Mouse (Mus musculus) stomach, postnatal 0 days (tissue): ENCODE measurements around the gene Olfr437. TPM values are rescaled to one million over a fixed set of nuclear protein-coding genes. Genes with fewer than 3 reads are reported as not detected.

Source experiments
- polyA plus RNA-seq: library from polyadenylated mRNA; unstranded; fragments of >200 nt; fragmentation: Nextera tagmentation; extraction: Ambion mirVana; gene quantifications from 2 replicates; pipeline ENCODE4 v1.2.1, GENCODE M21; 2015

Olfr437 gene
- polyA plus RNA-seq, 1 experiment from 2014 or later: not detected

Other genes starting within 250 kb of the Olfr437 start
- not detected in 2 replicates for gene Olfr446, start 241.9 kb upstream of the Olfr437 start, polyA plus RNA-seq
- gene Olfr444, start 214.2 kb upstream of the Olfr437 start, polyA plus RNA-seq: not detected in 2 replicates
- gene Olfr441, start 56.9 kb upstream of the Olfr437 start, polyA plus RNA-seq: 0.04 TPM in 1 of 2 replicates, not detected in the other
- gene Olfr237-ps1, start 16.7 kb upstream of the Olfr437 start, polyA plus RNA-seq: 0.02 TPM in 1 of 2 replicates, not detected in the other
- gene Olfr13, start 8.9 kb downstream of the Olfr437 start, polyA plus RNA-seq: 0.04 TPM in 1 of 2 replicates, not detected in the other
- gene Olfr435, start 33.9 kb downstream of the Olfr437 start, polyA plus RNA-seq: not detected in 2 replicates
- not detected in 2 replicates for gene Olfr434, start 49.7 kb downstream of the Olfr437 start, polyA plus RNA-seq
- not detected in 2 replicates for gene Olfr47, start 68.2 kb downstream of the Olfr437 start, polyA plus RNA-seq
- 13.4 and 15.8 TPM in 2 replicates for gene Arhgef5, start 102.3 kb downstream of the Olfr437 start, polyA plus RNA-seq
- not detected in 2 replicates for gene Nobox, start 146.3 kb downstream of the Olfr437 start, polyA plus RNA-seq